Mouse (Mus musculus) common myeloid progenitor, adult 5-6 weeks (primary cell): ENCODE measurements around the gene Ablim1. TPM values are rescaled to one million over a fixed set of nuclear protein-coding genes. Genes with fewer than 3 reads are reported as not detected.

ENCODE experiments used
- ATAC-seq: replicated peaks from 2 replicates; pipeline ENCODE4 v1.8.0; 2016; ENCODE audit warnings: low read depth, mild to moderate bottlenecking, moderate TSS enrichment, inconsistent platforms; ENCODE audit not compliant: poor library complexity, severe bottlenecking
- total RNA-seq: library from RNA; stranded (forward); fragments of 200-1000, 187-1606 nt; gene quantifications from 2 replicates; pipeline ENCODE4 v1.2.3, GENCODE M21; 2017

Gene Ablim1
- total RNA-seq, 1 experiment from 2014 or later = 11.7 TPM

DNA sequence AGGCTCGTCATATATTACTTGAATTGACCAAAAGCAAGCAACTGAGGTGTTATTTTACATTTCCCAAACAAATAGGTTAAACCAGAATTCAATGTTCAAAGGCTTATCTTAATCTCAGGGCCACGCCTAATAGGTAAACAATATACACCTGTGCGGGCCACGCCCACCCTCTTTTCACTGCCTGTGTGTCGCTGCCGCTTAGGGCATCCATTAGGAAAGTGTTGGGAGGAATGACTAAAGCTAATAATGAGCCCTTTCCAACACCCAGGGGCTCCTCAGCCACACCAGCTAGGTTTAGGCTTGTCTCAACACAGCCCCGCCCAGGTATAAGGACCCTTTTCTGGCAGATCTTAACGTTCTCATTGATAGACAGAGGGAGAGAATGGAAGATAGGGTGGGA lies 118.1 kb downstream of the Ablim1 start:
- ATAC-seq = no peak

DNA sequence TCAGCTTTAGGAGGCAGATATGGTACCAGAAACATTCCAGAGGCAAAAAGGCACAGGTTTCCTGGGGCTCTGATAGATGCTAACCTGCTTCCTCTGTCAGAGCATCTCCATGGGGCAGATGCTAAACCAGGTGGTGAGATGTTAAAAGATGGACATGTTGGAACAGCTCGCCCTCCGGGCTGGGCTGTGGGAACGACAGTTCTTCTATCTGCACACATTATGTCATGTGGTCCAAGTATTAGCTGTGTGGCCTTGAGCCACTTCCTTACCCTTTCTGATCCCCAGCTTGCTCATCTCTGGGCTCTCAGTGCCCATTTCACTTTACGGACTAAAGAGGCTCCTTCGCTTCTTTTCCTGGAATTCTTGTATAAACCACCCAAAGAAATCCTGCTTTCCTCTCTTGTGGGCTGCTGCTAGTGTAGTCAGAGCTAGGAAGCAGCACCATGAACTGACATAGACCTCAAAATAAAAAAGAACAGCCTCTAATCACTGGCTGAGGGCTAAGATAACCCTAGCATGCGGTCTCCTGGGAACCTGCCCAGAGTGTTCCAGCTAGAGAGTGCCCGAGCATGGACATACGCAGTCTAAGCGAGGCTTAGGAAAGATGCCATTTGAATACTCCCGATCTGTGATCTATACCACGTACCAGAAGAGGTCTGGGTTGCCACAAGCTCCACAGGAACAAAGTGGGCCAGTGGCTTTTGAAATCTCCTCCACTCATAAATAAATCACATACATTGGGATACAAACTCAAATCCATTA lies 119.4 kb downstream of the Ablim1 start:
- ATAC-seq = no peak

DNA sequence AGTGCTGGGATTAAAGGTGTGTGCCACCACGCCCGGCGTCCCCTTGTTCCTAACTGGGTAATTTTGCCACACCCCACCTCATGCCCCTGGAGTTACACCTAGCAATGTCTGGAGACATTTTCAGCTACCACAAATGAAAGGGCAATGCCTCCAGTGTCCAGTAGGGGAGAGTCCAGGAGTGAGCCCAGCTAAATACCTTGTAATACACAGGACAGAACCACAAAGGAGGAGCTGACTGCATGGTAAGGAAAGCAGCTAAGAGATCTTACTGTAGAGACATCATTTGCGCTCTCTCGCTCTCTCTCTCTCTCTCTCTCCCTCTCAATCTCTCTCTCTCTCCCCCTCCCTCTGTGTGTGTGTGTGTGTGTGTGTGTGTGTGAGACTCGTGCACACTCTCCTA lies 120.8 kb downstream of the Ablim1 start:
- peak; percentile 79 for ATAC-seq

- ATAC-seq = no peak
Measured at GRCm38 (mm10) chr19:57193382-57193781, 121.3 kb downstream of the Ablim1 start.

DNA sequence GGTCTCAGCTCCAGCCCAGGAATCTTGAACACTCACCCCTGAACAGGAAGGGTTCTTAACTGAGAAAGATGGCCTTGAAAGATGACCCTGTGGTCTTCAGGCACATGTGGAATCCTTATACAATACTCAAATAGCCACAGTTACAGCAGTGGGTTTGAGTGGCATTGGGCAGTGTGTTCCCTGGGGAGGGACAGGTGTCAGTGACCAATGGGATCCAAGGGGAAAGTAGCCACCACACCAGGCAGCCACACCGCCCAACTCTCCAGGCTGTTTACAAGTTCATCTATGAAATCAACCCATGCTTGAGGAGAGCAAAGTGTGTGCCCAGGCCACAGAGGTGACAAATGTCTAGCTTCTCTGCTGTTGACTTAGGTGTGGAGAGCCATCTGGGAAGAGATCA lies 123.6 kb downstream of the Ablim1 start:
- no peak for ATAC-seq

GRCm38 (mm10) chr19:57189427-57189826 lies 125.3 kb downstream of the Ablim1 start:
- ATAC-seq = no peak

DNA sequence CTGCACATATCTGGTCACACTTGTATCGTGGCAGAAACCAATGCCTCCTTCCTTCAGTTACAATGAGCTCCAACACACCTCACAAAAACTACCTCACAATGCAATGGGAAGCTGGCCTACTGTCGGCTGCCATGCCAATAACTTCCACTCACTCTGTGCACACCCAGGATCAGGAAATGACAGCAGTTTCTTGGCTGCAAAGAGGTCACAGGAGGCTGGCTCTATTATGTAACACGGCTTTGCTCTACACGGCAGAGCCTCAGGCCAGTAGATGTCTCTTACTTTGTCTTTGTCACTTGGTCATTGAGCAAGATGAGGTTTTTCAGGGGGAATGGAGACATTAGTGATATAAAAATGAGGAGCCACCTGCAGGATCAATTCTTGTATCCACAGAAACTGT lies 126.2 kb downstream of the Ablim1 start:
- ATAC-seq = peak; percentile 47; the same call in 1 of the 2 replicates

GRCm38 (mm10) chr19:57185021-57185420 lies 129.7 kb downstream of the Ablim1 start:
- ATAC-seq = no peak

GRCm38 (mm10) chr19:57182938-57183720 lies 131.6 kb downstream of the Ablim1 start:
- no peak for ATAC-seq

DNA sequence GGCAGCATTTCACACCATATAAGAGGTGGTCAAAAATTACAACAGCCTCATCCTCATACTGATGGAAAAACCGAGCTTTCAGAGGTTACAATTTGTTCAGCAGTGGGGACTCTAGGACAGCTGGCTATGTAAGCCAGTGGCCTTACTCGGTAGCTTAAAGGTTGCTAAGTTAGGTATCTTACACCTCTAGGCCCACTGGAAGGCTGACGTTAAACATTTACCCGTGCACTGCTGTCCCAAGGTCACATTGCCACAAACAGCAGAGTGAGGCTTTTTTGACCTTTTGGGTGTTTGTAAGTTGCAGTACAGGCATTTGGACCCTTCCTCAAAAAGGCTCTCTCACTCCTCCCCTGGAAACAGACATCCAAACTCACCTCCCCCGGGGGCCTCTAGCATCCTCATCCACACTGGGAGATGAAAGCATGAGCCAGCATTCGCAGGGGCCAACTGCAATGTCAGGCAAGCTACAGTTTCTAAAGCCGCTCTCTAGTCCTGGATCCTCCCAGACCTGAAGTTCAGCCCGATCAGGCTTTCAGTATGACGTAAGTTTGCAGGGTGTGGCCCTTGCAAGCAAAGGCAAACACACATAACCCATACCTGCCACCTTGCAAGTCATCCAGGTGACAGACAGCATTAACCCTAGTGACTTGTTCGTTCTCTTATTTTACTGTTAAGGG lies 132.7 kb downstream of the Ablim1 start:
- ATAC-seq = no peak

DNA sequence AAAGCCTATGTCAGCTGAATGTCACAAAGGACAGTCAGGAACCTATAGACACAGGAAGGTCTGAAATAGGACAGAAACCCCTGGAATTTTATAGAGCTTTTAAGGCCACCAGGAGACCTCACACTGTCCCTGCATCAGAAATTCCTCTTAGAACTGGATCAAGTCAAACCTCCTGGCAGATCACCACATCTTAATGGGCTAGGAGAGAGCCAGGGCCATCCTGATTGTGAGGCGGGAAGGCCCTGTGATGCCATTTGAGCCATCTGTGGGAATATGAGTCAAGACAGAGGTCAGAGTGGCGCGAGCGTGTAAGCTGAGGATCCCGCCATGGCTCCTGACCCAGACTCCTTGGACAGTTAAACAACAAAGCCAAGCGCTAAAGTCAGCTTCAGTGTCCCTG lies 133.4 kb downstream of the Ablim1 start:
- ATAC-seq = no peak

DNA sequence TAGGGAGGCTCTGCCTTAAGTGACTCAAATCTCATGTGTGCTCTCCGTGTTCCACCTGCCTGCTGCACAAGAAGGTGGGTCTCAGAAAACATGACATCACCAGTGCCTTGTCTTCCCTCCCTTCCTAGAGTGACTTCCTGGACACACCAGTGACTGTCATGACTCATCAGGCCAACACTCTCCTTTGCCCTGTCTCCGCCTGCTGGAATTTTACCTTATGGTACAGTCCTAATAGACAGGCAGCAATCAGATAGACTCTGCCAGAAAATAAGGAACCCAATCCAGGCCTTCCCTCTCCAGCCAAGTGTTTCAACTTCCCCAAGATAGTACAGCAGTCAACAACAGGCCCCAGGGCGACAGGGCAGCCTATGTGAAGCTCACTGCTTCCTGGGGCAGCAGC lies 133.8 kb downstream of the Ablim1 start:
- ATAC-seq = peak; percentile 41; the same call in 1 of the 2 replicates

GRCm38 (mm10) chr19:57180333-57180732 lies 134.4 kb downstream of the Ablim1 start:
- peak; percentile 37 for ATAC-seq

DNA sequence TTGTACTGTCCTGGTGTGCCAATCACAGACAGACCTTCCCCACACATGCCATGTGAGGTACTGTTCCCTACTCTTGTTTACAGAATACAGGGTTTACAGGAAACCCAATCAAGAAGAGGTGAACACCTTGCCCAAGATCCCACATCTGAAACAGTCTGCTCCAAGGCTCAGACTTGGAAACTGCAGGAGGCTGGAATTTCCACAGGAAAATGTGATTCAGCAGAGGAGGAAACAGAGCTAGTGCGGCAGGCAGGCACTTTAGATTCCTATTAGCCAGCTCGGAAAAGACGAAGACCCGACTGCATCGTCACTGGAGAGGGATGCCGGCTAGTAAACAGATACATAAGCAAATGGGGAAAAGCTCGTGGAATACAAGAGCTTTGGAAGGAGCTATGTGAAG lies 135.4 kb downstream of the Ablim1 start:
- ATAC-seq = no peak

- ATAC-seq = no peak
Measured at GRCm38 (mm10) chr19:57177334-57177733, 137.4 kb downstream of the Ablim1 start.

DNA sequence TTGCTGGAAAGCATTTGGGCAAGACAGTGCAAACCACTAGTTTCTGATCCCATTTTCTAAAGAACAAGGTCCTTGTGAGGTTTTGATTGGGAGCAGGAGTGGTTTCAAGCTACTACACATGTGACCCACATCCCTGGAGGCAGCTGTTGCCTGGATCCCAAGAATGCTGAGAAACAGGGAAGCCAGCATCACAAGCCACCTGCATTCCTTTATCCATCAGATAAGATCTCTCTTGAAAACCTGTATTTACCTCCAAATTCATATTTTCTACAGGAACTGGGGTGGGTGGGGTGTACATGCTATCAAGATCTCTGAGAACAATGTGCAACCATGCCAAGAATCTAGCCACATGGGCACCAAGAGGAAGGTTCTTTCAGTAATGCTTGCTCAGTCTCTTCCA lies 139.6 kb downstream of the Ablim1 start:
- ATAC-seq = no peak

- 0 out of 2 replicates have a peak, but pooled peaks have one; percentile 5 for ATAC-seq
Measured at GRCm38 (mm10) chr19:57174541-57174940, 140.2 kb downstream of the Ablim1 start.

GRCm38 (mm10) chr19:57174045-57174444 lies 140.7 kb downstream of the Ablim1 start:
- ATAC-seq = no peak

DNA sequence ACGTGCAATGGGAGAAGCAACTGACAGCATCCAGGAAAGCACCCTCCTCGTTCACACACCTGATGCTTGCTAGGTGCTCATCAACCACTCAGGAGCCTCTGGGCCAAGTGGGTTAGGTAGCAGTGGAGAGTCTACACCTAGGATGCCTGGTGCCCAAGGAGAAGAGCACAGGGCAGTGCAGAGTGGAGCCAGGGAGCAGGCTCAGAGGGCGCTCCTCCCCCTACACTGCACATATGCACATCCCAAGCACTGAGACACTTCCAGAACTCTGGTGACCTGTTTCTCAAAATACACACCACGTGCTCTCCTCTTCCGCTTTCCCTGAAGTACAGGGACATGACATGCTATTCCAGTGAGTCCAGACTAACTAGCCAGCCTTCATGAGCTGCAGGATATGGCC lies 142.4 kb downstream of the Ablim1 start:
- ATAC-seq = no peak

GRCm38 (mm10) chr19:57170880-57171279 lies 143.8 kb downstream of the Ablim1 start:
- ATAC-seq = no peak

- no peak for ATAC-seq
Measured at GRCm38 (mm10) chr19:57169485-57169884, 145.2 kb downstream of the Ablim1 start.
